Mouse (Mus musculus) liver, embryonic 14.5 days (tissue): Measurements from ENCODE around the gene Erf. TPM values are rescaled to one million over a fixed set of nuclear protein-coding genes. Genes with fewer than 3 reads are reported as not detected.

Experiments used
- ATAC-seq: fragments of 200-750 bp; cut with Nextera tagmentation; 2 replicates; pipeline ENCODE4 v1.8.0; 2017; ENCODE audit warnings: moderate number of reproducible peaks, mild to moderate bottlenecking, moderate library complexity; ENCODE audit not compliant: insufficient read depth
- DNase-seq, 3 experiments: peaks; one replicate each; pipeline ENCODE4 v3.0.0-alpha.2; 2012 to 2013; ENCODE audit warnings: low read depth in 3 of 3, low spot score in 3 of 3
- H3K27ac ChIP-seq: fragments of 300-500 bp; sonication (generic); 2 replicates; pipeline ENCODE4 v1.5.1; 2014; ENCODE audit warnings: moderate library complexity, mild to moderate bottlenecking, control low read depth, inconsistent platforms
- H3K27me3 ChIP-seq: fragments of 300-500 bp; sonication (generic); 2 replicates; pipeline ENCODE4 v1.6.1; 2014; ENCODE audit warnings: mild to moderate bottlenecking, low read length, moderate library complexity; ENCODE audit not compliant: control insufficient read depth, insufficient read depth
- H3K36me3 ChIP-seq: fragments of 300-500 bp; sonication (generic); replicated peaks from 2 replicates; pipeline ENCODE4 v1.6.1; 2014; ENCODE audit warnings: low read depth; ENCODE audit not compliant: control insufficient read depth, insufficient read depth
- H3K4me1 ChIP-seq, 2 experiments: fragments of 200-500 bp in 1 of 2; fragments of 300-500 bp in 1 of 2; sonication (generic) in 1 of 2; replicated peaks; 2 replicates each; pipeline ENCODE4 v1.6.1; 2012 to 2014; ENCODE audit warnings: antibody characterized with exemption in 1 of 2, inconsistent platforms in 1 of 2, low read length in 1 of 2; ENCODE audit not compliant: control insufficient read depth in 2 of 2, insufficient read depth in 2 of 2
- H3K4me2 ChIP-seq: fragments of 300-500 bp; sonication (generic); 2 replicates; pipeline ENCODE4 v1.6.1; 2014; ENCODE audit warnings: low read depth, mild to moderate bottlenecking, control low read depth, moderate library complexity
- H3K4me3 ChIP-seq, 2 experiments: fragments of 200-500 bp in 1 of 2; fragments of 300-500 bp in 1 of 2; sonication (generic) in 1 of 2; 2 replicates each; pipeline ENCODE4 v1.5.1; 2012 to 2014; ENCODE audit warnings: low read depth in 2 of 2, low read length in 2 of 2, mild to moderate bottlenecking in 2 of 2, control low read depth in 1 of 2, inconsistent platforms in 1 of 2, moderate library complexity in 1 of 2; ENCODE audit not compliant: insufficient read depth in 1 of 2
- H3K9ac ChIP-seq: fragments of 300-500 bp; sonication (generic); replicated peaks from 2 replicates; pipeline ENCODE4 v1.6.1; 2014; ENCODE audit warnings: mild to moderate bottlenecking, control low read depth, moderate library complexity
- H3K9me3 ChIP-seq: fragments of 300-500 bp; sonication (generic); 2 replicates; pipeline ENCODE4 v1.6.1; 2016; ENCODE audit warnings: low read length, mixed read lengths; ENCODE audit not compliant: control insufficient read depth
- CTCF ChIP-seq: IDR thresholded peaks from 2 replicates; pipeline ENCODE4 v1.5.1; 2016; ENCODE audit warnings: antibody characterized with exemption, low read depth, control low read depth
- EP300 ChIP-seq: IDR thresholded peaks from 2 replicates; pipeline ENCODE4 v1.6.1; 2016; ENCODE audit warnings: antibody characterized with exemption, low read depth
- WGBS: fragments of 180-500 bp; shearing (Covaris S2); extraction: QIAGEN DNeasy Blood & Tissue Kit; methylation state at CpG from one replicate; pipeline ENCODE4 v1.1.7; 2014; ENCODE audit not compliant: insufficient replicate concordance; 5-methylcytosine and 5-hydroxymethylcytosine counted together
- polyA plus RNA-seq, 2 experiments: library from polyadenylated mRNA; depleted of rRNA in 1 of 2; stranded (reverse) in 1 of 2; unstranded in 1 of 2; fragments of >200 nt; fragmentation: Nextera tagmentation in 1 of 2; extraction: Ambion mirVana in 1 of 2; gene quantifications; 2 replicates each; pipeline versions ENCODE4 v1.2.1 to v1.2.3; 2012 to 2014

The Erf gene
- polyA plus RNA-seq, 2 experiments, result 5.1 to 8.5 TPM

GRCm38 (mm10) chr7:25241062-25241461, 9.5 kb downstream of the Erf start:
- Histone ChIP-seq H3K4me3 (no peak overlapping the region), H3K4me1 (peaks cover 7 to 8% of the 10 kb centered on the region in 2 experiments), H3K27ac (no peak overlapping the region), H3K4me2 (no peak overlapping the region), H3K36me3 (no peaks in the 10 kb centered on the region; the same call in 1 of the 2 replicates), H3K9me3 (no peaks in the 10 kb centered on the region), H3K27me3 (no peaks in the 10 kb centered on the region), H3K9ac (no peak overlapping the region)
- TF ChIP-seq EP300, result no peak
- TF ChIP-seq CTCF, result peak; percentile 61
- 45% methylated on average over 2 of the region's 2 CpGs for WGBS
- ATAC-seq (no peak), DNase-seq (no peak)

- no peak overlapping the region for H3K4me3 ChIP-seq
- no peaks in the 10 kb centered on the region for H3K27me3 ChIP-seq
- no peaks in the 10 kb centered on the region; the same call in none of the 2 replicates for H3K36me3 ChIP-seq
- no peaks in the 10 kb centered on the region for H3K9me3 ChIP-seq
- H3K27ac ChIP-seq, result no peak overlapping the region; the same call in 1 of the 2 replicates
- peaks cover 9 to 12% of the 10 kb centered on the region in 2 experiments for H3K4me1 ChIP-seq
- no peak for DNase-seq
- no peak overlapping the region for H3K4me2 ChIP-seq
- no peak overlapping the region for H3K9ac ChIP-seq
- no peak for ATAC-seq
- TF ChIP-seq EP300, result no peak
- TF ChIP-seq CTCF, result no peak
- 62% methylated on average over 7 of the region's 7 CpGs for WGBS
These were observed 9.9 kb downstream of the Erf start for GRCm38 (mm10) chr7:25240631-25241030.

GRCm38 (mm10) chr7:25238829-25239623, 11.5 kb downstream of the Erf start:
- TF ChIP-seq EP300, result no peak; the same call in none of the 2 replicates
- TF ChIP-seq CTCF, result peak; percentile 89

GRCm38 (mm10) chr7:25238015-25238706, 12.4 kb downstream of the Erf start:
- H3K9me3 ChIP-seq, result no peaks in the 10 kb centered on the region
- peak overlapping the region; percentile 64 to 93 for H3K4me3 ChIP-seq
- no peaks in the 10 kb centered on the region for H3K27me3 ChIP-seq
- peak; percentile 91 for ATAC-seq
- 0 out of 2 replicates have a peak, but pooled peaks have one; percentile 8 for TF ChIP-seq CTCF
- peak; percentile 91 for TF ChIP-seq EP300
- peaks cover 9 to 15% of the 10 kb centered on the region in 2 experiments for H3K4me1 ChIP-seq
- peak overlapping the region; percentile 72 for H3K9ac ChIP-seq
- DNase-seq, result peak; percentile 95 to 97 (median 95)
- peak overlapping the region; percentile 91 for H3K27ac ChIP-seq
- H3K4me2 ChIP-seq, result peak overlapping the region; percentile 95
- H3K36me3 ChIP-seq, result peaks cover 14% of the 10 kb centered on the region
- WGBS, result under 1% methylated on average over 23 of the region's 23 CpGs

More at GRCm38 (mm10) chr7:25238829-25239623, 11.5 kb downstream of the Erf start:
- peak overlapping the region; percentile 91 for H3K27ac ChIP-seq
- H3K9me3 ChIP-seq, result no peaks in the 10 kb centered on the region
- peak overlapping the region; percentile 72 for H3K9ac ChIP-seq
- peak overlapping the region; percentile 95 for H3K4me2 ChIP-seq
- ATAC-seq (peak; percentile 15), DNase-seq (peak; percentile 81 to 88 (median 81))
- peak overlapping the region; percentile 64 to 93 for H3K4me3 ChIP-seq
- 2% methylated on average over 30 of the region's 30 CpGs for WGBS
- H3K27me3 ChIP-seq, result no peaks in the 10 kb centered on the region
- peaks cover 5% of the 10 kb centered on the region for H3K36me3 ChIP-seq
- peaks cover 9 to 15% of the 10 kb centered on the region in 2 experiments for H3K4me1 ChIP-seq
